Mouse (Mus musculus): ENCODE data around the gene 4930412O13Rik. TPM values are rescaled to one million over a fixed set of nuclear protein-coding genes. Genes with fewer than 3 reads are reported as not detected.

Gene 4930412O13Rik
- polyA plus RNA-seq, 1 experiment from 2014 or later = not detected

GRCm38 (mm10) chr2:9926194-9926904 lies 45.3 kb downstream of the 4930412O13Rik start:
- Histone ChIP-seq H3K27ac (peak overlapping the region; percentile 5), H3K4me1 (no peaks in the 10 kb centered on the region), H3K9ac (no peak overlapping the region), H3K36me3 (no peaks in the 10 kb centered on the region), H3K4me3 (replicated peaks) (no peak overlapping the region), H3K4me2 (no peak overlapping the region), H3K9me3 (no peaks in the 10 kb centered on the region), H3K27me3 (replicated peaks) (no peaks in the 10 kb centered on the region)
- 46% methylated on average over 7 of the region's 7 CpGs for WGBS
- peak; percentile 66 for ATAC-seq (ENCODE audit: insufficient read depth, low FRiP score, low read depth)

- no peak for ATAC-seq (ENCODE audit: insufficient read depth, low FRiP score, low read depth)
- WGBS = 73% methylated on average over 4 of the region's 4 CpGs
- Histone ChIP-seq H3K27ac (no peak overlapping the region), H3K4me2 (no peak overlapping the region), H3K4me3 (replicated peaks) (no peak overlapping the region), H3K4me1 (no peaks in the 10 kb centered on the region), H3K36me3 (no peaks in the 10 kb centered on the region), H3K9ac (no peak overlapping the region), H3K27me3 (replicated peaks) (no peaks in the 10 kb centered on the region), H3K9me3 (no peaks in the 10 kb centered on the region)
Measured at GRCm38 (mm10) chr2:9926905-9927283, 45.8 kb downstream of the 4930412O13Rik start.

Other genes with a start within 250 kb of the 4930412O13Rik start
- gene 9230102O04Rik, start 8.3 kb downstream of the 4930412O13Rik start, polyA plus RNA-seq (2015; fragmentation: Nextera tagmentation; extraction: Ambion mirVana) = not detected in 2 replicates
- 4.5 and 4.6 TPM in 2 replicates for gene Gata3, start 8.8 kb downstream of the 4930412O13Rik start, polyA plus RNA-seq (2015; fragmentation: Nextera tagmentation; extraction: Ambion mirVana)
- 11.0 and 11.6 TPM in 2 replicates for gene Taf3, start 167.3 kb downstream of the 4930412O13Rik start, polyA plus RNA-seq (2015; fragmentation: Nextera tagmentation; extraction: Ambion mirVana)
- gene Atp5c1, start 199.3 kb downstream of the 4930412O13Rik start, polyA plus RNA-seq (2015; fragmentation: Nextera tagmentation; extraction: Ambion mirVana) = 585 and 656 TPM in 2 replicates
- 29.4 and 31.1 TPM in 2 replicates for gene Kin, start 199.3 kb downstream of the 4930412O13Rik start, polyA plus RNA-seq (2015; fragmentation: Nextera tagmentation; extraction: Ambion mirVana)